Mouse (Mus musculus): ENCODE measurements around the gene Ntn5.
"Not testable (repeated sequence)": the region's sequence is repeated elsewhere in the genome, so short reads cannot be mapped to it uniquely, and the experiment has no call there.

Ntn5 gene

GRCm38 (mm10) chr7:45654424-45655047 is 29.3 kb upstream of the Ntn5 start:
- DNase-seq (ENCODE audit: low read depth, low spot score) = no peak

- no peak for DNase-seq (ENCODE audit: low read depth, low spot score)
Observed at GRCm38 (mm10) chr7:45660746-45661478, 22.9 kb upstream of the Ntn5 start.

- DNase-seq (ENCODE audit: low read depth, low spot score) = not testable (repeated sequence)
Observed at GRCm38 (mm10) chr7:45661702-45662101, 22.1 kb upstream of the Ntn5 start.

- DNase-seq (ENCODE audit: low read depth, low spot score) = no peak
Observed at GRCm38 (mm10) chr7:45665303-45666138, 18.3 kb upstream of the Ntn5 start.

GRCm38 (mm10) chr7:45666161-45666560 is 17.7 kb upstream of the Ntn5 start, which contains the start of gene Fut2:
TSS of gene Fut2 (minus strand) at chr7:45666394.
- DNase-seq (ENCODE audit: low read depth, low spot score) = no peak

GRCm38 (mm10) chr7:45667761-45668160 is 16.1 kb upstream of the Ntn5 start:
- no peak for DNase-seq (ENCODE audit: low read depth, low spot score)

GRCm38 (mm10) chr7:45668921-45669320 is 14.9 kb upstream of the Ntn5 start:
- no peak for DNase-seq (ENCODE audit: low read depth, low spot score)

GRCm38 (mm10) chr7:45677627-45678295 is 6.1 kb upstream of the Ntn5 start:
- DNase-seq (ENCODE audit: low read depth, low spot score) = no peak

GRCm38 (mm10) chr7:45678513-45678912 is 5.3 kb upstream of the Ntn5 start:
- no peak for DNase-seq (ENCODE audit: low read depth, low spot score)

GRCm38 (mm10) chr7:45679966-45680621 is 3.7 kb upstream of the Ntn5 start:
- no peak for DNase-seq (ENCODE audit: low read depth, low spot score)

- no peak for DNase-seq (ENCODE audit: low read depth, low spot score)
Observed at GRCm38 (mm10) chr7:45681046-45681736, 2.6 kb upstream of the Ntn5 start.

- peak; percentile 89 for DNase-seq (ENCODE audit: low read depth, low spot score)
Observed at GRCm38 (mm10) chr7:45682144-45683126, 1.4 kb upstream of the Ntn5 start.

GRCm38 (mm10) chr7:45685811-45686210 is 2.0 kb downstream of the Ntn5 start:
- DNase-seq (ENCODE audit: low read depth, low spot score) = no peak

- no peak for DNase-seq (ENCODE audit: low read depth, low spot score)
Observed at GRCm38 (mm10) chr7:45686841-45687240, 3.0 kb downstream of the Ntn5 start.

GRCm38 (mm10) chr7:45689099-45689498 is 5.3 kb downstream of the Ntn5 start:
- no peak for DNase-seq (ENCODE audit: low read depth, low spot score)

GRCm38 (mm10) chr7:45689800-45690199 is 6.0 kb downstream of the Ntn5 start:
- no peak for DNase-seq (ENCODE audit: low read depth, low spot score)

- no peak for DNase-seq (ENCODE audit: low read depth, low spot score)
Observed at GRCm38 (mm10) chr7:45692364-45692763, 8.5 kb downstream of the Ntn5 start.

- no peak for DNase-seq (ENCODE audit: low read depth, low spot score)
Observed at GRCm38 (mm10) chr7:45693921-45694591, 10.2 kb downstream of the Ntn5 start, which contains the start of gene Sec1. TSS of gene Sec1 (minus strand) at chr7:45694402.

GRCm38 (mm10) chr7:45695098-45695497 is 11.3 kb downstream of the Ntn5 start:
- DNase-seq (ENCODE audit: low read depth, low spot score) = no peak

Measured in embryo, embryonic 11.5 days (tissue).